Mouse (Mus musculus) urinary bladder, postnatal 4 days (tissue): ENCODE measurements around the gene Gm8890.
"Not testable (repeated sequence)": the region's sequence is repeated elsewhere in the genome, so short reads cannot be mapped to it uniquely, and the experiment has no call there.

Experiments used
- DNase-seq, 2 experiments: peaks; one replicate each; pipeline ENCODE4 v3.0.0; 2021 to 2022; ENCODE audit warnings: low spot score in 2 of 2

Gene Gm8890

GRCm38 (mm10) chr5:11255733-11256132 lies at the start of gene Gm8890:
Gm8890 (plus strand) TSS chr5:11256033.
- not testable (repeated sequence) for DNase-seq

DNA sequence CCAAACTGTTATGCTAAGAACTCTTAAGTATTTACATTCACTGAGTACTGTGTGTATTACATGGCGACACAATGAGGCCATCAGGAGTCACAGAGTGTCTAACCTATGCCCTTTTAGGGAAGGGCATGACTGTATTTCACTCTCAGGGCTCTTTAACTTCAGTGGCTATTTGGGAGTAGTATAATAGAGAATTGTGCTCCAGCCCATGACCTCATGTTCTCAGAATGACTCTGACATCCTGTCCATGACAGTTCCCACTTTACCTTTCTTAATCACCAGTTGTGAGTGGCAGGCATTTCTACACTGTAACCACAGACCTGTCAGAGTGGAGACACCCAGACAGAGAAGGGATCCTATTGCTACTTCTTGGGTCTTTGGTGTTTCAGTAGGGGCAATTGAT lies 388 bp downstream of the Gm8890 start:
- DNase-seq = not testable (repeated sequence)
